ENCODE assay signal across 15 mouse cellular contexts in the genomic region with DNA sequence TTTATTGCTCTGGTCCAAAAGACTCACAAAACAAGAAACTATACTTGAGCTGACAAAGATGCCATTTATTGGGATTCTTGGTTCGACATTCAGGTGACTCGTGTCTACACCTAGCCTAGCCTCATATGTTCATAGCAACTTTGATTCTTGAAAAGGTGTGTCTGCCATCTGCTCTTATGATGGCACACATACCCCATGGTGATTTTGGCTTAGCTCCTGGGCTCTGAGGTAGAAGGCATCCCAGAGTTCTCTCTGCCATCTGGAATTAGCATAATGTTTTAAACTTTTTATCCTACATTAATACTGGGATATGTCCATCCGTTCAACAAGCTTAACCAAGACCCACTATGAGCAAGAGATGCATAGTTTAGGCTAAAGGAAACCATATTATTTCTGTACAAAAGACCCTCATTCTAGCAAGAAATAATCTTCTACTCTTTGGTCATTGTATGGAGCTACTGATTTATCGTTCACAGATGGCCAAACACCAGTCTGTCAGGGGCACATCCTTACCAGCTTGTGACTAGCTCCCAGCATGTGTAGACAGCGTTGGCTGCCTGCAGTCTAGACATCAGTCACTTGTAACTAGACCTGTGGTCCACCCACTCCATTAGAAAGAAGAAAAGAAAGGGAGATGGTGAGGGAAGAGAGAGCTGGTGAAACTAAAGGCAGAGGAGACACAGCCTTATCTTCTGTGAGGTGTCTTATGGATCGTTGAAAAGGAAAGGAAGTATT.
DNase-seq lines count a peak whose midpoint lies in the region; ATAC-seq and TF ChIP-seq lines count a peak whose summit lies in the region.
"Had no signal": no experiment of that assay in that cellular context is flagged by ENCODE, and none has a peak within 500 bp of the region (broad histone marks: within the 10 kb centered on the region; RNA-seq: fewer than 3 reads in every experiment).

No protein-coding gene starts in this region.

- no peak overlapping the region for H3K4me2 ChIP-seq in intestine, embryonic 14.5 days (ENCODE audit: low read length)
- H3K4me2 ChIP-seq in intestine, postnatal 0 days (replicated peaks; ENCODE audit: low read depth), result no peak overlapping the region
- no peak overlapping the region for H3K4me2 ChIP-seq in hindbrain, embryonic 16.5 days (ENCODE audit: low read length)
- H3K4me2 ChIP-seq: heart, embryonic 11.5 days; limb, embryonic 15.5 days had no signal

- H3K27me3 ChIP-seq in intestine, embryonic 14.5 days (replicated peaks; ENCODE audit: control insufficient read depth, insufficient read depth, low read length), result no peaks in the 10 kb centered on the region
- H3K27me3 ChIP-seq in intestine, postnatal 0 days (replicated peaks; ENCODE audit: control insufficient read depth, insufficient read depth, low read length), result no peaks in the 10 kb centered on the region
- H3K27me3 ChIP-seq in cerebellum, adult 2 months (ENCODE audit: control insufficient read depth, insufficient read depth, low read length), result no peaks in the 10 kb centered on the region
- no peaks in the 10 kb centered on the region for H3K27me3 ChIP-seq in hindbrain, embryonic 16.5 days (replicated peaks; ENCODE audit: control insufficient read depth, insufficient read depth, low read length)
- H3K27me3 ChIP-seq: limb, embryonic 15.5 days had no signal

- H3K4me1 ChIP-seq in intestine, embryonic 14.5 days (replicated peaks; ENCODE audit: control insufficient read depth, insufficient read depth, low read length), result peaks cover 8% of the 10 kb centered on the region; the same call in 1 of the 2 replicates
- H3K4me1 ChIP-seq in intestine, postnatal 0 days (replicated peaks; ENCODE audit: control insufficient read depth, insufficient read depth, low read length), result no peaks in the 10 kb centered on the region
- H3K4me1 ChIP-seq in cerebellum, adult 2 months (ENCODE audit: control insufficient read depth, insufficient read depth, low read length), result peaks cover 20% of the 10 kb centered on the region
- H3K4me1 ChIP-seq in hindbrain, embryonic 16.5 days (ENCODE audit: control insufficient read depth, insufficient read depth, low read depth, low read length), result peaks cover 21% of the 10 kb centered on the region

- ATAC-seq in cerebellum, adult (ENCODE audit: insufficient number of reproducible peaks, low FRiP score, low TSS enrichment), result no peak
- no peak for ATAC-seq in intestine, embryonic 14.5 days (replicated peaks; ENCODE audit: low FRiP score, low TSS enrichment, low read depth)
- no peak for ATAC-seq in intestine, postnatal 0 days
- peak; percentile 28; the same call in 1 of the 2 replicates for ATAC-seq in hindbrain, embryonic 16.5 days
- ATAC-seq: liver, postnatal 0 days had no signal

- no peak for TF ChIP-seq POLR2A in cerebellum, adult 2 months (IDR thresholded peaks at IDR 0.05; ENCODE audit: borderline replicate concordance, insufficient read depth, low read length)

- no peaks in the 10 kb centered on the region for H3K9me3 ChIP-seq in intestine, embryonic 14.5 days (ENCODE audit: control insufficient read depth, low read length)
- no peaks in the 10 kb centered on the region for H3K9me3 ChIP-seq in intestine, postnatal 0 days (ENCODE audit: control insufficient read depth)
- no peaks in the 10 kb centered on the region for H3K9me3 ChIP-seq in hindbrain, embryonic 16.5 days (ENCODE audit: control insufficient read depth, low read length)
- H3K9me3 ChIP-seq: limb, embryonic 15.5 days; midbrain, embryonic 10.5 days had no signal

- H3K36me3 ChIP-seq in intestine, embryonic 14.5 days (ENCODE audit: control insufficient read depth, insufficient read depth, low read length), result no peaks in the 10 kb centered on the region
- no peaks in the 10 kb centered on the region for H3K36me3 ChIP-seq in intestine, postnatal 0 days (ENCODE audit: control insufficient read depth, insufficient read depth)
- H3K36me3 ChIP-seq in hindbrain, embryonic 16.5 days (ENCODE audit: control insufficient read depth, insufficient read depth, low read length), result no peaks in the 10 kb centered on the region
- H3K36me3 ChIP-seq: limb, embryonic 15.5 days; midbrain, embryonic 10.5 days had no signal

- 93% methylated on average over 6 of the region's 6 CpGs for WGBS in intestine, embryonic 14.5 days
- 90% methylated on average over 6 of the region's 6 CpGs for WGBS in intestine, postnatal 0 days
- WGBS in cerebellum, adult 2 months, result 20% methylated on average over 6 of the region's 6 CpGs
- 81% methylated on average over 6 of the region's 6 CpGs for WGBS in hindbrain, embryonic 16.5 days

- peak; percentile 71 for DNase-seq in cerebellum, adult 11 months
- peak; percentile 18 for DNase-seq in intestine, embryonic 14.5 days (ENCODE audit: low spot score)
- peak; percentile 78 to 86 for DNase-seq in cerebellum, adult 2 months
- DNase-seq in urinary bladder, postnatal 36 days (ENCODE audit: low spot score in 2 of 2), result no peak
- DNase-seq in kidney, postnatal 25 days, result no peak
- DNase-seq: kidney, adult 9 months; liver, postnatal 0 days; lung, postnatal 36 days had no signal

- H3K4me3 ChIP-seq in intestine, embryonic 14.5 days (ENCODE audit: low read depth, low read length), result no peak overlapping the region
- H3K4me3 ChIP-seq in intestine, postnatal 0 days (ENCODE audit: low read depth, low read length), result no peak overlapping the region
- no peak overlapping the region for H3K4me3 ChIP-seq in cerebellum, adult 2 months (replicated peaks; ENCODE audit: insufficient read depth, low read depth, low read length)
- no peak overlapping the region for H3K4me3 ChIP-seq in hindbrain, embryonic 16.5 days (ENCODE audit: low read length)
- H3K4me3 ChIP-seq: left cerebral cortex, adult 2 months; limb, embryonic 15.5 days; midbrain, embryonic 10.5 days had no signal

- no peak overlapping the region for H3K9ac ChIP-seq in intestine, embryonic 14.5 days (ENCODE audit: low read length)
- no peak overlapping the region for H3K9ac ChIP-seq in intestine, postnatal 0 days (ENCODE audit: low read depth, low read length)
- H3K9ac ChIP-seq in hindbrain, embryonic 16.5 days (ENCODE audit: low read depth, low read length), result no peak overlapping the region
- H3K9ac ChIP-seq: limb, embryonic 15.5 days; liver, postnatal 0 days had no signal

- no peak overlapping the region for H3K27ac ChIP-seq in intestine, embryonic 14.5 days (ENCODE audit: low read depth)
- H3K27ac ChIP-seq in intestine, postnatal 0 days (ENCODE audit: low read depth, low read length), result no peak overlapping the region
- H3K27ac ChIP-seq in cerebellum, adult 2 months (ENCODE audit: insufficient read depth, low read length), result peak overlapping the region; percentile 29; the same call in 1 of the 2 replicates
- peak overlapping the region; percentile 20 for H3K27ac ChIP-seq in hindbrain, embryonic 16.5 days (ENCODE audit: low read depth, low read length)
- H3K27ac ChIP-seq: limb, embryonic 15.5 days; midbrain, embryonic 10.5 days had no signal

- TF ChIP-seq CTCF in intestine, postnatal 0 days (IDR thresholded peaks at IDR 0.05; ENCODE audit: low read depth), result no peak
- no peak for TF ChIP-seq CTCF in cerebellum, adult 2 months (IDR thresholded peaks at IDR 0.05; ENCODE audit: borderline replicate concordance, insufficient read depth, low read depth, low read length)

Comparison
In these comparisons a context has a peak if more than half of its experiments do, and no peak if none do; other contexts are left out.
1. DNase-seq: peak in cerebellum, adult 11 months (single experiment), intestine, embryonic 14.5 days (single experiment) and cerebellum, adult 2 months (2 of 2); none in urinary bladder, postnatal 36 days (0 of 2) and kidney, postnatal 25 days (0 of 2).
2. H3K27ac ChIP-seq: peak in cerebellum, adult 2 months (single experiment) and hindbrain, embryonic 16.5 days (single experiment); none in intestine, embryonic 14.5 days (single experiment) and intestine, postnatal 0 days (single experiment).